Mouse (Mus musculus): ENCODE measurements around the gene Zfp827.

Zfp827 gene

DNA sequence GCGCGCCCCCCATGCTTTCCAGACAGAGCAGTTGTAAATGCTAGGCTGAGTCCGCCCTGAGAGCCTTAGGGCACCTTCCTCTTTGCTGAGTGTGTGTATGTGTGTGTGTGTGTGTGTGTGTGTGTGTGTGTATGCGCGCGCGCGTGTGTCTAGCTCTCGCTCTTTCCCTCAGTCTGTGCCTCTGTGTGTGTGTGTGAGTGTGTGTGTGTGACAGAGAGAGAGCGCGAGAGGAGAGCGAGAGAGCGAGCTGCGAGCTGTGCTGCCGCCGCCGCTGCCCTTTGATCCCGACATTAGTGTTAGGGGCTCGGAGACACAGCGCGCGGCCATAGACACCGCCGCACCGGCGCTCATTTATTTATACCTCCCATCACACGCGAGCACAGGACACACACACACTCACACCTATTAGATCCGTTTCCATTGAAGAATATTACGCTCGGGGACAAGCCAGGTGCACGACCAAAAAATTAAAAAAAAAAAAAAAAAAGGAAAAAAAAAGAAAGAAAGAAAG, at the start of gene Zfp827:
Gene Zfp827, plus strand, starts transcription at position 461 of the 511 bp plus-strand sequence.
- peak; percentile 89 for DNase-seq (ENCODE audit: low read depth, low spot score)

GRCm38 (mm10) chr8:79004341-79004740, 23.9 kb upstream of the Zfp827 start:
- no peak for DNase-seq (ENCODE audit: low read depth, low spot score)

GRCm38 (mm10) chr8:79015061-79015460, 13.2 kb upstream of the Zfp827 start:
- DNase-seq (ENCODE audit: low read depth, low spot score) = no peak

DNA sequence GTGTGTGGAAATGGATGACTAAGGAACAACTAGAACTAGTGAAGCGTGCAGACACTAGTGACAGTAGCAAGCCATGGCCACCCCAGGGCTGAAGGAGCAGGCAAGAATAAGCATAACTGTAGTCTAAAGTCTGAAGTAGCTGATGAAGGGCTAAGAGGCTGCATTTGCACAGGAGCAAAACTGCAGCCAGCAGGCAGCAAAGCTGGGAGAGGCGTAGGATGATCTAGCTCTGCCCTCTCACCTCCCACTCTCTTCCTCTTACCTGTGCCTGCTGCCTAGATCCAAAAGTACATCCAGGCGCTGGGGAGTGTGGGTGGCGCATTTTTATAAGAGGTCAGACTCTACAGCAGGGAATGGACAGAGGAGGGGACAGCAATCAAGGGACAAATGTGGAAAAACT, 12.2 kb upstream of the Zfp827 start:
- no peak for DNase-seq (ENCODE audit: low read depth, low spot score)

DNA sequence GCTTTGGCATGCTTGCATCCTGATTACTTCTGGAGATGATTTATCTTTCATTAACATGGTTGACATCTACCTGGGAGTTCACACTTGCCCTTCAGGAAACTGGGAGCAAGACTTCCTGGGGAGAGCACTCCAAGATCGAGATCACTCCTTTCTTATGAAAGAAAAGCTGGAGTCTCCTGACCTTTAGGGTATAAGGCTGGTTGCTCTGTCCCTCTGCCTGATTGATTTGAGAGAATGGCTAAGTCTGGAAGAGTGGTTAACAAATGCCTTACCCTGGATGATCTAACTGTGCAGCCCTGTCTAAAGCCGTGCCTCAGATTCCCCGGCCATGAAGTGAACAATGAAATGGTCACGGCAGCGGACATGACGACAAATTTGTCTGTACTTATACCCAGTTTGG, 11.7 kb upstream of the Zfp827 start:
- DNase-seq (ENCODE audit: low read depth, low spot score) = no peak

DNA sequence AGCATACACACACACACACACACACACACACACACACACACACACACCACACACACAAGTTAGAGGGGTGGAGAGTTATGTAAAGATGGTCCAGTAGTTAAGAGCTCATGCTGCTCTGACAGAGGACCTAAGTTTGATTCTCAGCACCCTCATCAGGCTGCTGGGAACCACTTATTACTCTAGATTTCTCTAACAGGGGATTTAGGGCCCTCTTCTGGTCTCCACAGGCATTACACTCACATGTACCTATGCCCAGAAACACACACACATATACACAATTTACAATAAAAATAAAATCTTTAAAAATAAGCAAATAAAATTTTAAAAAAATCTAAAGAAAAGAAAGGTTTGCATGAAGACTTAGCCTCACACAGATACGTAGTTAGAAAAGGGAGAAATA, 4.3 kb upstream of the Zfp827 start:
- peak; percentile 13 for DNase-seq (ENCODE audit: low read depth, low spot score)

GRCm38 (mm10) chr8:79027319-79027718, 918 bp upstream of the Zfp827 start:
- peak; percentile 14 for DNase-seq (ENCODE audit: low read depth, low spot score)

DNA sequence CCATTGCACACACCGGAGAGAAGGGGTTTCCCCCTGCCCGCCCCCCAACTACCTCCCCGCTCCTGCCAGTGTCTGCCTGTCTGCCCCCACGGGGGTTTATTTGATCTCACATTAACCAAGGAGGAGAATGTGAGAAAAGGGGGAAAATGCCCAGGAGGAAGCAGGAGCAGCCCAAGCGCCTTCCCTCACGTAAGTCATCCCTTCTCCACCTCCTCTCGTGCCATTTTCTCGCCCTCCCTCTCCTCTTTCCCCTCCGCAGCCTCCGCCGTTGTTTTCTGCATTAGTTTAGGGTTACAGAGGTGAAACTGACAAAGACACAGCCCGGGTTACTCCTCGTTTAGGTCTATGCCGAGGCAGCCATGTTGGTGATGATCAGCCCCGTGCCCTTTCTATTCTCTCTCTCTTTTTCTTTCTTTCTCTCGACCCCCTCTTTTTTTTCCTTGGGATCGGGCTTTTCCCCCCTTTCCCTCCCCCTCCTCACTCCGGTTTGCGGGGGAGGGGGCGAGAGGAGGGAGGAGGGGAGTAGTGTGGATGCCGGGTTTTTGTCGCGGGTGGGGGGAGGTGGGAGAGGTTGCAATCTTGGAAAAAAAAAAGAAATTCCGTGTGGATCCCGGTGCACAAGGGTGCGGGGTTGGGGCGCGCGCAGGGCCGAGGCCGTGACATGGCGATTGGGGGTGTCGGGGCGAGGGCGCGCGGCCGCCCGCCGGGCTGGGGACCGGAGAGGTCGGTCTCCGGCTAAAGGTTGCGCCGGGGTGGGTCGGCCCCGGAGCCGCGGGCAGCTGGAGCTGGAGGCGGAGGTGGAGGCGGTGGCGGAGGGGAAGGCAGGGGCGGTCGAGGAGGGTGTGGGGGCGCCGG, 531 bp downstream of the Zfp827 start:
- peak; percentile 79 for DNase-seq (ENCODE audit: low read depth, low spot score)

GRCm38 (mm10) chr8:79029396-79030325, 1.4 kb downstream of the Zfp827 start:
- DNase-seq (ENCODE audit: low read depth, low spot score) = peak; percentile 76

DNA sequence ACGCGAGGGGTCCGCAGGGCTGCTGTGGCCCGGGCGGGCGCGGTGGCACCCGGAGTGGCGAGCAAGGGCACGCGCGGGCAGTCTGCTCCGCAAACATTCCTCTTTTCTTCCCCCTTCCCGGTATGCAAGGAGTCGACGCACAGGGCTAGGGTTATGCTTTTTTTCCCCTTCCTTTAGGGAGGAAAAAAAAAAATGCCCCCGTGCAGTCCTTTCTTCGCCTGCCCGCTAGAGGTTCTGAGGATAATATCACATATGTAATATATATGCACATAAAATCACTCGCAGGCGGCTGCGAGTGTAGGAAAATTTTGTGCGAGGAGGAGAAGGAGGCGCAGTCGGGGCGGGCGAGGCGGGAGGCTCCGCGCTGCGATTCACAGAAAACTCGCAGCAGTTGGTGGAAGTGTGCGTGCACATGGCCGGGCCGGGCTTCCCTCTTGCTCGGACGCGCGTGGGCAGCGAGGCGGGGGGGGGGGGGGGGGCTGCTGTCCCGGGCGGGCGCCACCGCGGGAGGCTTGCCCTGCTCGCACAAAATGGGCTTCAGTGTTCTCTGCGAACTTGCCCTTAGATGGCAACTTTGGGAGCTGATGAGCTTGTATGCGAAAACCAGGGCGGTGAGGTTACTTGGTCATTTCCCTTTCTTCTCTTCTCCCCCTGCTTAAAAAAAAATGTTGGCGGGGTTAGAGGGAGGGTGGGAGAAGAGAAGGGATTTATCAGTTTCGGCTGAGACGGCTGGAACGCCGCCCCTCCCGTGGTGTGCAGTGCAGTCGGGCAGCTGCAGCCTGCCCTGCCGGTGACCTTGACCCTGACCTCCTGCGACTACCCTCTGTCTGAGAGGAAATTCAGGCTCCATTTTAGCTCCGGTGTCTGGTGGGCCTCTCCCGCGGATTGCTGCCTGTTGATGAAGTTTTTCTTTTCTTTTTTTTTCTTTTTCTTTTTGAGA, 2.4 kb downstream of the Zfp827 start:
- peak; percentile 60 for DNase-seq (ENCODE audit: low read depth, low spot score)

DNA sequence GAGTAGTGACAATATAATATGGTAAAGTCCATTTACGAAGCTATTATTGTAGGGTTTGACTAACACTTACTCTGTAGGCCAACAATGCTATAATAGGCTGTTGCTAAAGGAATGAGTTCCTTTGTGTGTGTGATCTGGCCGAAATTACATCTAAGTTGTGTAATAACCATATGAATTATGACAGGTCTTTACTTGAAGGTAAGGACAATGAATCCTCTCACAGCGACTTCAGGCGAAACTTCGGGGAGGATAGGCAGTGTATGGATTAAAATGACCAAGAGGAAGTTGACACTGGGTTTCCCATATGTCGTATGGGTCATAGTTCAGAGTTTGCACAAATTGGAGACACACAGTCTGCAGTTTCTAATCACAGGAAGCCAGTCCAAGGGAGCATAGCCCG, 9.3 kb downstream of the Zfp827 start:
- DNase-seq (ENCODE audit: low read depth, low spot score) = no peak

DNA sequence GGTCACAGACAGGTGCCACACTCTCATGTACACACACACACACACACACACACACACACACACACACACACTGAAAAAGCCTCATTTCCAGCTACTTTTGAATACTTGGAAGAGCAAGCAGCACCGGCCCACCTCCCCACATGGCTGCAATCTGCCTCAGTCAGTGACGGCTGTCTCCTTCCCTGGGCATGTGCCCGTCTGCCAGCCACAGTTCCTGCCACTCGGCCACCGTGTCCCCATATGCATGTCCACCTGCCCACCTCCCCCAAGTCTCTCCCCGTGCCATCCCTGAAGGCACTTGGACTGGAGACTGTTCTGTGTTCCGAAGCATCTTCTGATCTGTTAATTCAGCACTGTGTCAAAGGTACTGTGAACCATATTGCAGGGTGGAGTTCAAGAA, 9.8 kb downstream of the Zfp827 start:
- DNase-seq (ENCODE audit: low read depth, low spot score) = no peak

- DNase-seq (ENCODE audit: low read depth, low spot score) = no peak
Measured at GRCm38 (mm10) chr8:79041429-79041828, 13.2 kb downstream of the Zfp827 start.

GRCm38 (mm10) chr8:79042252-79042651, 14.0 kb downstream of the Zfp827 start:
- no peak for DNase-seq (ENCODE audit: low read depth, low spot score)

DNA sequence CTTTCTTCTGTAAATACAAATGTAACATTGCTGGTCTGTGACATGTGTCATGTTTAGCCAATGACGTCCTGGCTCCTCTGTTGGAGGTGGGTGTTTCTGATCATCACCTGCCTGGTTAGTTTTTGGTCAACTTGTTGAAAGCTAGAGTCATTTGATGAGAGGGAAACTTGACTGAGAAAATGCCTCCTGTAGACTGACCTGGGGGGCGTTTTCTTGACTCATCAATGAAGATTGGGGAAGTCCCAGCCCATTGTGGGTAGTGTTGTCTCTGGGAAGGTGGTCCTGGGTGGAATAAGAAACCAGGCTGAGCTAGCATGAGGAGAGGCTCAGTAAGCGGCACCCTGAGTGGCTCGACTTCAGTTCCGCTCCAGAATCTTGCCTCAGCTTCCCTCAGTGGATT, 16.4 kb downstream of the Zfp827 start:
- no peak for DNase-seq (ENCODE audit: low read depth, low spot score)

- DNase-seq (ENCODE audit: low read depth, low spot score) = no peak
Measured at GRCm38 (mm10) chr8:79046659-79047058, 18.4 kb downstream of the Zfp827 start.

- DNase-seq (ENCODE audit: low read depth, low spot score) = no peak
Measured at GRCm38 (mm10) chr8:79048388-79049005, 20.3 kb downstream of the Zfp827 start.

- no peak for DNase-seq (ENCODE audit: low read depth, low spot score)
Measured at GRCm38 (mm10) chr8:79054222-79054621, 26.0 kb downstream of the Zfp827 start.

- DNase-seq (ENCODE audit: low read depth, low spot score) = no peak
Measured at GRCm38 (mm10) chr8:79057179-79057578, 28.9 kb downstream of the Zfp827 start.

DNA sequence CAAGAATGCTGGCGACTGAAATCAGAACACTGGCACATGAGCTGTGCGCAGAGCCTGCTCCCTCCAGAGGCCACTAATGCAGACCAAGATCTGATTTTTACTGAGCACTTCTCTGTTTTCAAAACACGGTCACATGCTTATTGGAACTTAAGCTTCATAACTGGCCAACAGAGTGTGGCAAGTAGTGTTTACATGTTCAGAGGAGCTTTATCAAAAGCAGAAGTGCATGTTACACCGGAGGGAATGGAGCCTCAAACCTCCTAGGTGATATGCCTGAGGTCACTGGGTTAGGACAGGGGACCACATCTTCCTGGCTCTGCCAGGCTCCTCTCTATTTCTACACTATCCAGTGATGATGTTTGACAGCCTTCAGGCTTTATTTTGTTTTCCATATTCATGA, 31.1 kb downstream of the Zfp827 start:
- no peak for DNase-seq (ENCODE audit: low read depth, low spot score)

Measured in CD4-positive, CD25-positive, alpha-beta regulatory T cell, adult 2 months (primary cell).